Mouse (Mus musculus) MN1 (cell line): ENCODE results near the gene Mrpl24.
A peak's percentile ranks its signal among the peaks of the same experiment; 100 is the strongest.

Source experiments
- DNase-seq: peaks from one replicate; pipeline ENCODE4 v3.0.0-alpha.2; 2016; ENCODE audit warnings: low spot score

Mrpl24 gene

GRCm38 (mm10) chr3:87910573-87911141 is 8.6 kb upstream of the Mrpl24 start:
- DNase-seq, result peak; percentile 89

GRCm38 (mm10) chr3:87913491-87913890 is 5.8 kb upstream of the Mrpl24 start:
- no peak for DNase-seq

- no peak for DNase-seq
Observed at GRCm38 (mm10) chr3:87913891-87914290, 5.4 kb upstream of the Mrpl24 start.

GRCm38 (mm10) chr3:87916990-87917389 is 2.3 kb upstream of the Mrpl24 start:
- no peak for DNase-seq

- no peak for DNase-seq
Observed at GRCm38 (mm10) chr3:87918551-87918950, 755 bp upstream of the Mrpl24 start.

- DNase-seq, result no peak
Observed at GRCm38 (mm10) chr3:87920270-87920943, 1.1 kb downstream of the Mrpl24 start.

- no peak for DNase-seq
Observed at GRCm38 (mm10) chr3:87924996-87925395, 5.7 kb downstream of the Mrpl24 start.

GRCm38 (mm10) chr3:87927452-87927851 is 8.1 kb downstream of the Mrpl24 start:
- DNase-seq, result no peak

GRCm38 (mm10) chr3:87929341-87930077 is 10.2 kb downstream of the Mrpl24 start:
- no peak for DNase-seq

- peak; percentile 98 for DNase-seq
Observed at GRCm38 (mm10) chr3:87930078-87930795, 10.9 kb downstream of the Mrpl24 start, which contains the start of the genes Isg20l2 and Rrnad1. TSS of gene Isg20l2 (plus strand) at chr3:87930314. TSS of gene Rrnad1 (minus strand) at chr3:87930717.

GRCm38 (mm10) chr3:87934026-87934425 is 14.7 kb downstream of the Mrpl24 start:
- DNase-seq, result no peak

- peak; percentile 66 for DNase-seq
Observed at GRCm38 (mm10) chr3:87934501-87934900, 15.2 kb downstream of the Mrpl24 start.

- no peak for DNase-seq
Observed at GRCm38 (mm10) chr3:87935201-87935600, 15.9 kb downstream of the Mrpl24 start.

- DNase-seq, result peak; percentile 81
Observed at GRCm38 (mm10) chr3:87935776-87936175, 16.5 kb downstream of the Mrpl24 start.

- no peak for DNase-seq
Observed at GRCm38 (mm10) chr3:87940611-87941010, 21.3 kb downstream of the Mrpl24 start.

- DNase-seq, result no peak
Observed at GRCm38 (mm10) chr3:87942471-87942870, 23.2 kb downstream of the Mrpl24 start.

- DNase-seq, result no peak
Observed at GRCm38 (mm10) chr3:87943586-87943985, 24.3 kb downstream of the Mrpl24 start.

GRCm38 (mm10) chr3:87944838-87945600 is 25.7 kb downstream of the Mrpl24 start:
- peak; percentile 67 for DNase-seq

- DNase-seq, result no peak
Observed at GRCm38 (mm10) chr3:87945781-87946540, 26.7 kb downstream of the Mrpl24 start.

GRCm38 (mm10) chr3:87946541-87946860 is 27.2 kb downstream of the Mrpl24 start:
- DNase-seq, result no peak
